Mouse (Mus musculus) frontal cortex, adult (tissue): ENCODE measurements around the gene Saa1.

Source experiments
- ATAC-seq: cut with Nextera tagmentation; 2 replicates; pipeline ENCODE4 v1.9.2; 2017; ENCODE audit warnings: mild to moderate bottlenecking, moderate library complexity, mixed read lengths; ENCODE audit not compliant: low TSS enrichment

Gene Saa1

GRCm38 (mm10) chr7:46718591-46719270 lies 24.0 kb downstream of the Saa1 start:
- ATAC-seq, result no peak

- no peak for ATAC-seq
Measured at GRCm38 (mm10) chr7:46716897-46717296, 25.9 kb downstream of the Saa1 start.

- ATAC-seq, result no peak
Measured at GRCm38 (mm10) chr7:46715600-46715999, 27.2 kb downstream of the Saa1 start, which contains the start of gene Saa3. Gene Saa3, minus strand, starts transcription at chr7:46715700.

GRCm38 (mm10) chr7:46714518-46714917 lies 28.3 kb downstream of the Saa1 start:
- peak; percentile 45; the same call in 1 of the 2 replicates for ATAC-seq

GRCm38 (mm10) chr7:46712250-46712649 lies 30.5 kb downstream of the Saa1 start:
- ATAC-seq, result no peak

GRCm38 (mm10) chr7:46710390-46710844 lies 32.4 kb downstream of the Saa1 start, which contains the start of gene Saal1:
Gene Saal1, minus strand, starts transcription at chr7:46710680.
- ATAC-seq, result peak; percentile 92

GRCm38 (mm10) chr7:46700521-46701025 lies 42.2 kb downstream of the Saa1 start:
- no peak for ATAC-seq

- ATAC-seq, result no peak
Measured at GRCm38 (mm10) chr7:46696754-46697153, 46.0 kb downstream of the Saa1 start.
